Mouse (Mus musculus): ENCODE results near the gene Ccdc86.

- no peak for TF ChIP-seq CTCF (conservative IDR thresholded peaks at IDR 0.05; ENCODE audit: low read length)
- TF ChIP-seq POU5F1 (IDR thresholded peaks at IDR 0.05; ENCODE audit: borderline replicate concordance, low read length), result no peak
These were observed 28.0 kb downstream of the Ccdc86 start for GRCm38 (mm10) chr19:10921058-10921457.
